Mouse (Mus musculus) spleen, embryonic (tissue): ENCODE data around the gene Mblac1.

Experiments
- CTCF ChIA-PET: fragments of 350-600 bp; sonication (Branson Sonifier 250); formaldehyde crosslinking; loops from one replicate; lab custom pipeline; 2022; lab: Charles Lee

Gene Mblac1

GRCm38 (mm10) chr5:138193771-138194727 lies at the start of gene Mblac1:
Gene Mblac1, plus strand, starts transcription at chr5:138194314.
- CTCF ChIA-PET, result interaction anchor here (0.5 kb wide), 1 partner anchor 42 kb away, joined by 5 read pairs; no protein-coding TSS in a partner anchor

- CTCF ChIA-PET, result no interaction called here
These were observed 39.7 kb upstream of the Mblac1 start for GRCm38 (mm10) chr5:138154390-138154789.

- CTCF ChIA-PET, result no interaction called here
These were observed 38.6 kb upstream of the Mblac1 start, which contains the start of gene Zfp113 for GRCm38 (mm10) chr5:138155443-138155976. Gene Zfp113, minus strand, starts transcription at chr5:138155744.

GRCm38 (mm10) chr5:138160224-138160762 lies 33.8 kb upstream of the Mblac1 start:
- CTCF ChIA-PET, result interaction anchor here (0.7 kb wide), 1 partner anchor 8 kb away, joined by 6 read pairs; no protein-coding TSS in a partner anchor

- CTCF ChIA-PET, result no interaction called here
These were observed 33.1 kb upstream of the Mblac1 start, which contains the start of gene Cops6 for GRCm38 (mm10) chr5:138160842-138161665. Gene Cops6, plus strand, starts transcription at chr5:138161071.

GRCm38 (mm10) chr5:138163046-138163445 lies 31.1 kb upstream of the Mblac1 start:
- CTCF ChIA-PET, result no interaction called here

- CTCF ChIA-PET, result no interaction called here
These were observed 30.5 kb upstream of the Mblac1 start for GRCm38 (mm10) chr5:138163610-138164009.

GRCm38 (mm10) chr5:138165594-138165993 lies 28.5 kb upstream of the Mblac1 start:
- CTCF ChIA-PET, result no interaction called here

GRCm38 (mm10) chr5:138170936-138171561 lies 23.1 kb upstream of the Mblac1 start:
- CTCF ChIA-PET, result no interaction called here

- CTCF ChIA-PET, result no interaction called here
These were observed 22.2 kb upstream of the Mblac1 start, which contains the start of the genes Ap4m1 and Mcm7 for GRCm38 (mm10) chr5:138171695-138172491. Gene Ap4m1, plus strand, starts transcription at chr5:138172002. Gene Mcm7, minus strand, starts transcription at chr5:138172422.

- CTCF ChIA-PET, result no interaction called here
These were observed 20.9 kb upstream of the Mblac1 start for GRCm38 (mm10) chr5:138173217-138173616.

- CTCF ChIA-PET, result interaction anchor here (0.5 to 0.6 kb wide), 2 partner anchors 12 to 71 kb away, joined by 3 to 4 read pairs; no protein-coding TSS in a partner anchor
These were observed 7.0 kb upstream of the Mblac1 start, which contains the start of the genes Taf6 and Cnpy4 for GRCm38 (mm10) chr5:138186950-138187638. Gene Taf6, minus strand, starts transcription at chr5:138187451. Gene Cnpy4, plus strand, starts transcription at chr5:138187485.

GRCm38 (mm10) chr5:138187661-138188306 lies 6.3 kb upstream of the Mblac1 start:
- CTCF ChIA-PET, result interaction anchor here (0.5 kb wide), 1 partner anchor 71 kb away, joined by 4 read pairs; no protein-coding TSS in a partner anchor

GRCm38 (mm10) chr5:138194755-138195345 lies 736 bp downstream of the Mblac1 start:
- CTCF ChIA-PET, result no interaction called here

- CTCF ChIA-PET, result no interaction called here
These were observed 1.3 kb downstream of the Mblac1 start for GRCm38 (mm10) chr5:138195463-138195862.

- CTCF ChIA-PET, result no interaction called here
These were observed 5.5 kb downstream of the Mblac1 start for GRCm38 (mm10) chr5:138199576-138199975.

GRCm38 (mm10) chr5:138202086-138202485 lies 8.0 kb downstream of the Mblac1 start:
- CTCF ChIA-PET, result no interaction called here

GRCm38 (mm10) chr5:138207253-138207652 lies 13.1 kb downstream of the Mblac1 start:
- CTCF ChIA-PET, result no interaction called here
